Mouse (Mus musculus) cerebellum, adult (tissue): ENCODE measurements around the gene Tssc4.

Source experiments
- ATAC-seq: cut with Nextera tagmentation; 2 replicates; pipeline ENCODE4 v1.9.2; 2017; ENCODE audit warnings: mild to moderate bottlenecking, moderate library complexity, mixed read lengths; ENCODE audit not compliant: insufficient number of reproducible peaks, low FRiP score, low TSS enrichment

Tssc4 gene

DNA sequence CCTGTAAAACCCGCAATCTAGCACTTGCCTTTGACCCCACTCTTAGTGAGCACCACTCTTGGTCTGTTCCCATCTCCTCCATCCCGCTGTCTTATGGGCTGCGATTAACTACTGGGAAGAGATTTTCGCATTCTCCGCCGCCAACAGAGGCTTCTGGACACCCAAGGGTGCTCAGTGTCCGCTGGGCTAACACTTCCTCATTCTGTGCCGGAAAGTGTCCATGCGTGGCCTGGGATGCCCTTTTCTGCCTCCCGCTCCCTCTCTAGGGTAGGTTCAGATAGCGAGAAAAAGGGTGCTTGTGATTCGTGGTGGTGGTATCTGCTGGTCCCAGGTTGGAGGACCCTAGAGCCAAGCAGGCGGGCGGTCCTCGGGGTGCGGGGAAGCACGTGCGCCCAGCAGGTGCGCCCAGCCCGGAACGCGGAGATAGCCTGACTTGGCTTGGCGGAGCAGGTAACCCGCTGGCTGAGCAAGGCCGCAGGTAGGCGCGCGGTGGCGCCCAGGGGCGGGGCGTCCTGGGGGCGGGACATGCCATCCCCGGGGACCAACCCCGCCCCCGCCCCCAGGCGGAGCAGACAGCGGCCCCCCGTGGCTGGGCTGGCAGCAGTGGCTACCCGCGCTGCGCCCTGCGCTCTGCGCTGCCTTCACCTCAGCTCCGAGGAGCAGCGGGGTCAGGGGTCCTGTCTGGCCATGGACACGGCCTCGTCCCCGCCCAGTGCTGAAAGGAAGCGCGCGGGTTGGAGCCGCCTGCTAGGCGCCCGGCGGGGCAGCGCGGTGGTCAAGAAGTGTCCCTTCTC, 37.8 kb downstream of the Tssc4 start:
- no peak for ATAC-seq

GRCm38 (mm10) chr7:143108200-143108599, 39.2 kb downstream of the Tssc4 start:
- no peak for ATAC-seq

- no peak for ATAC-seq
Measured at GRCm38 (mm10) chr7:143108996-143109660, 40.1 kb downstream of the Tssc4 start.

GRCm38 (mm10) chr7:143109696-143110095, 40.6 kb downstream of the Tssc4 start:
- no peak for ATAC-seq

GRCm38 (mm10) chr7:143110803-143111202, 41.8 kb downstream of the Tssc4 start:
- no peak for ATAC-seq

GRCm38 (mm10) chr7:143111719-143112118, 42.7 kb downstream of the Tssc4 start:
- no peak for ATAC-seq

DNA sequence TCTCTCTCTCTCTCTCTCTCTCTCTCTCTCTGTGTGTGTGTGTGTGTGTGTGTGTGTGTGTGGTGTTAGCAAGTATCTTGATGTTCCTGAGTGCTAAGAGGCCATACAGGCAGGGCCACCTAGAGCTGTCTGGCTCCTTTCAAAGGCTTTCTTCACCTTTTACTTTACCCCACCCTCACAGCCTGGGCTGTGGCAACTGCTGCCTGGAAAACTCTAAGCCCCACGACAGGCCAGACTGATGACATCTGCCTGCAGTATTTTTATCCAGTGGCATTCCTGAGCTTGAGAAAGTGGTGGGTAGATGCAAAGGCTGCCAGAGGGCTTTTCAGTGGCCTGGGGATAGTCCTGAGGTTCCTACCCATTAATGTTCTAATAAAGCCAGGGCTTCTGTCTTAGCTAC, 43.3 kb downstream of the Tssc4 start:
- no peak for ATAC-seq

GRCm38 (mm10) chr7:143114773-143115172, 45.7 kb downstream of the Tssc4 start:
- ATAC-seq = no peak

DNA sequence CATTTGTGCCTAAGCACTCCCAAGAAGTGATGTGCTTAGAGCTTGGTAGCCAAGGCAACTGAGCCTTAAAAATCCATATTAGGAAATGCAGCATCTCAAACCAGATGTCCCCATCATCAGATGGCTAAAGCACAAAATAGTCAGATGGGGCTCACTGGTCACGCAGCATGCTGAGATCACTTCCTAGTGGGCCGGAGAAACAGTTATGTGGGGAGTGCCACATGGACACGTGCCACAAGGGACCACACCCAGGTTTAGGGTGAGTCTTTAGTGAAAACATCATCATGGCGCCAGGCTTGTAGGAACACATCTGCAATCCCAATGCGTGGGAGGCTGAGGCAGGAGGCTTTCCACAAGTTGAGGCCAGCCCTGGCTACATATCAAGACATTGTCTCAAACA, 47.5 kb downstream of the Tssc4 start:
- ATAC-seq = no peak

- ATAC-seq = no peak
Measured at GRCm38 (mm10) chr7:143119407-143119806, 50.4 kb downstream of the Tssc4 start.

DNA sequence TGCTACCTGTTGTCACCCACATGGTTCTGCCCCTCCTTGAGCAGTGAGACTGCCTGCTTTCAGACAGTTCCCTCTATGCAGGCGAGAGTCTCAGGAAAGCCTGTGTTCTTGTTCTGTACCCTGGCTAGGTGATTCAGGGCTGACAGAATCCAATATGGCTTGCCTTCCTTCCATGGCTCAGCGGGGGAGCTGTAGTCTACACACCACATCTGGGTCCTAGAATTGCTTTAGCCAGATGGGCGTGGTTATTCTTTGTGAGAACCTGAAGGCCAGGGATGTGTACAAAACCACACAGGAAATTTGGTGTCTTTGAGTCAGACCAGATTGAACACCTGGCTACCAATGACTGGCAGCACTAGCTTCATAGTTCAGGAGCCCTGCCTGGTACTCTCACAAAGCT, 50.8 kb downstream of the Tssc4 start:
- no peak for ATAC-seq
